Mouse (Mus musculus) lung, postnatal 36 days (tissue): Measurements from ENCODE around the gene Lce1a2.

Experiments used
- DNase-seq: peaks from one replicate; pipeline ENCODE4 v3.0.0; 2022; ENCODE audit warnings: mixed read lengths

The Lce1a2 gene

DNA sequence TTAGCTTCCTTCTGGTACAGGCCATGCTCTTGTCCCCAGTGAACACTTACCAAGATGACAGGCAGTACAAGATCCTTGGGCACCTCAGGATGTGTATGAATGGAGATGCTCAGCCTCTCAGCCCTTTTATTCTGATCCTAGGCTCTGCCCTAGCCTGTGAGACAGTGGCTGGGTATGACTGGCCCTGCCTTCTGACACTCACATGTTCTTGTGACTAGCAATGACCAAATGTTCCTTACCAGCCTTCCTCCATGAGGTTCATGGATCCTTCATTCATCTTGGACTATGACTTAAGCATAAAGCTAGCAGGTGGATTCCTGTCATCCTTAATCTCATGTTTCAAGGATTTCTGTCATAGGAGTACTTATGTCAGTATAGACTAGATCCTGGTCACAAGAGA, at the start of gene Lce1a2:
Lce1a2 (minus strand) TSS at position 101 of the 400 bp plus-strand sequence.
- no peak for DNase-seq

DNA sequence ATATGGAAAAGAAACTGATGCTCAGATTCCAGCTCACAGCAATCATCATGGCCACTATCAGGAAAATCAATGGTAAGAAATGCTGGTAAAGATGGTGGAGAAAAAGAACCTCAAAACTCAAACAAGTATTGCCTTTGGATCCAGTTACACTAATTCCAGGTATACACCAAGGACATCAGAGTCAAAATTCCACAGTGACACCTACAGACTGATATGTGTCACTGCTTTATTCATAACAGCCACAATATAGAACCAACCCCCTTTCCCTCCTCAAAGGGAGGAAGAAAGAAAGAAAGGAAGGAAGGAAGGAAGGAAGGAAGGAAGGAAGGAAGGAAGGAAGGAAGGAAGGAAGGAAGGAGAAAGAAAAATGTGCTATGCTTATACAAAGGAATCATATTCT, 45.0 kb upstream of the Lce1a2 start:
- DNase-seq, result no peak

DNA sequence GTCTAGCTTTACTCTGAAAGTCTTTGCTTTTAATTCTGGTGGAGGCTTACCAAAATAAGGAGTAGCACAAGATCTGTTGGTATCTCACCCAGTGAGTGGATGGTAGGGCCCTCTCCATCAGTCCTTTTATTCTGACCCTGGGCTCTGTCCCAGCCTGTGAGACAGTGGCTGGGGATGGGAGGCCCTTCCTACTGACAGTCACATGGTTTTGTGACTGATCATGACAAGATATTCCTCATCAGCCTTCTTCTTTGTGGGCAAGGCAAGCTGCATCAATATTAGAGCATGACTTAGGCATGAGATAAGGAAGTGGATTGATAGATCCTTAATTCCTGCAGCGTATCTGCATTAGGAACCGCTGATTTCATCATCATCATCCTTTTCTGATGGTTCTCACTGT, 38.9 kb upstream of the Lce1a2 start, which contains the start of gene Lce1e:
Lce1e (minus strand) TSS at position 101 of the 400 bp plus-strand sequence.
- no peak for DNase-seq

DNA sequence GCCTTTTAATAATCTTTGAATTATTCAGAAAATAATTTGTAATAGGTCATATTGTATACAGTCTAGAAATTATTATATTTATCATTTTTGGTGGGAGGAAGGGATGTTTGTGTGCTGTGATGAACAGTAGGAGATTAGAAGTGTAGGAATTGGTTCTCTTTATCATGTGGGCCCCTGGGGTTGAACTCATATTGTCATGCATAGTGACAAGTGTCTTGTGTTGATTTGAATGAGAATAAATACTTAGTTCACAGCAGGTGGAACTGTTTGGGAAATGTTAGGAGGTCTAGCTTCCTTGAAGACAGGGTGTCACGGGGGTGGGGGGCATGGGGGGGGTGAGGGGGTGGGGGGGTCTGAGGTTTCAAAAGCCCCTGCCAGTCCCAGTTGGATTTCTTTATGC, 24.5 kb upstream of the Lce1a2 start:
- DNase-seq, result no peak

DNA sequence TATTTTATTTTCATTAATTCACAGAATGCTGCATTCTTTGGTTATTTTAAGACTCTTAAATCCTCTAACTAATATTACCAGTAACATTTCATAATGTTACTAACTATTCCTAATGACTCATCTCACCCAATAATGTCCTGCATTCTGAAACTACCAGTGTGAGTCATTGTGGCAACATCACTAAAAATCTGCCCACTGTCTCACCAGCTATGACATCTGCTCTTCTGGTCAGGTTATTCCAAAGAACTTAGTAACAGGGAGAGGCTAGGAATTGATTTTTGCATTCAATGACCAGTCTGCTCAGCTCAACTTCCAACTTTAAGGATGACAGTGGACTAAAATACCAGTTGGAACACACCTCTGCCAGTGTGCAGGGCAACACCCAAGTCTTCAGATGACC, 21.6 kb upstream of the Lce1a2 start:
- DNase-seq, result no peak

DNA sequence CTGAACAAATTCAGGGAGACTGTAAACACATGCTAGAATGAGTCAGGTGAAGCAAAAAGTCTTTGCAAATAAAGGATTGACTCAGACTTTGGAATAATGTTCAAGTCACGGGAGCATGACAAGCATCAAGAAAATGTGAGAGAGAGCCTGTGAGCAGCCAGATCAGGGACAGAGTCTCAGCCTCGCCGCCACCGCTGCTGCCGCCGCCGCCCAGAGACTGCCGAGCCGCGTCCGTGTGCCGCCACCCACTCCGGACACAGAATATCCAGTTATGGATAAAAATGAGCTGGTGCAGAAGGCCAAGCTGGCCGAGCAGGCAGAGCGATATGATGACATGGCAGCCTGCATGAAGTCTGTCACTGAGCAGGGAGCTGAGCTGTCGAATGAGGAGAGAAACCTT, 19.0 kb upstream of the Lce1a2 start:
- DNase-seq, result peak; percentile 23

DNA sequence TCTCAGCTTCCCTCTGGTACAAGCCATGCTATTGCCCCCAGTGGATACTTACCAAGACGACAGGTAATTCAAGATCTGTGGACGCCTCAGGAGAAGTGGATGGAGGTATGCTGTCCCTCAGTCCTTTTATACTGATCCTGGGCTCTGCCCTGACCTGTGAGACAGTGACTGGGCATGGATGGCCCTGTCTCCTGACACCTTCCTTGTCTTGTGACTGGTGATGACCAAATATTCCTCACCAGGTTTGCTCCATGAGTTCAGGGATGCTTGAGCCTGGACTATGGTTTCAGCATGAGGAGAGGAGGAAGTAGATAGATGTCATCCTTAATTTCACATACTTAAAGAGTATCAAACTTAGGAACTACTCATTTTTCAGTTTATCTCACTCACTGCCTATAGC, 17.0 kb upstream of the Lce1a2 start, which contains the start of gene Lce1d:
Lce1d (minus strand) TSS at position 101 of the 400 bp plus-strand sequence.
- no peak for DNase-seq

DNA sequence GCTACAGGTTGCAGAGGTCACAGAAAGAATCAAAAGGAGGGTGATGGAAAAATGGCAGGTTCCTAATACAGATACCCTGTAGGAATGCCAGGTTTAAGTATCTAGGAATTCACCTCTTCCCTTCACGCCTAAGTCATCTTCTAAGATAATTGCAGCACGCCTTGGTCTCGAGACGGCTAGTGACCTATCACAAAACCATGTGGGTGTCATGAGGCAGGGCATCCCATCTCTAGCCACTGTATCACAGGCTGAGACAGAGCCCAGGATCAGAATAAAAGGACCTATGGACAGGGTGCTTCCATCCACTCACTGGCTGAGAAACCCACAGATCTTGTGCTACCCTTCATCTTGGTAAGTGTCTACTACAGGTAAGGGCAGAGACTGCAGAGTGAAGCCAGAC, 8.8 kb upstream of the Lce1a2 start, which contains the start of gene Lce1c:
Lce1c (plus strand) TSS at position 301 of the 400 bp plus-strand sequence.
- no peak for DNase-seq

DNA sequence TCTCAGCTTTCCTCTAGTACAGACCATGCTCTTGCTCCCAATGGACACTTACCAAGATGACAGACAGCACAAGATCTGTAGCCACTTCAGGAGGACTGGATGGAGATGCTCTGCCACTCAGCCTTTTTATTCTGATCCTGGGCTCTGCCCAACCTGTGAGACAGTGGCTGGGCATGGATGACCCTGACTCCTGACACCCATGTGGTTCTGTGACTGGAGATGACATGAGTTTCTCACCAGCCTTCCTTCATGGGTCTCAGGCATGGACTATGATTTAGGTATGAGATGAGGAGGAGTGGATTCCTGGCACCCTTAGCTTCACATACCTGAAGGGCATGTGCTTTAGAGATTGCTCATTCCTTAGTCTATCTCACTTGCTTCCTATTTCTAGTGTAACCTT, 13.3 kb downstream of the Lce1a2 start, which contains the start of gene Lce1b:
Lce1b (minus strand) TSS at position 101 of the 400 bp plus-strand sequence.
- DNase-seq, result no peak

DNA sequence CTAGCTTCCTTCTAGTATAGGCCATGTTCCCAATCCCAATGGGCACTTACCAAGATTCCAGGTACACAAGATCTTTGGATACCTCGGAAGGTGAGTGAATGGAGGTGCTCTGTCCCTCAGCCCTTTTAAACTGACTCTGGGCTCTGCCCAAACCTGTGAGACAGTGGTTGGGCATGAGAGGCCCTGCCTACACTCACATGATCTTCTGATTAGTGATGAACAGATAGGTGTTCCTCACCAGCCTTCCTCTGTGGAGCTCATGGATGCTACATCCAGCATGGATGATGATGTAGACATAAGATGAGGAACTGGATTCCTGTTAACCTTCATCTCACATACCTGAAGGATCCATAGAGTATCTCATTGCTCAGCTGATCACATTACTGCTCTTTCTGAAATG, 21.9 kb downstream of the Lce1a2 start, which contains the start of gene Lce1a1:
Lce1a1 (minus strand) TSS at position 101 of the 400 bp plus-strand sequence.
- no peak for DNase-seq

DNA sequence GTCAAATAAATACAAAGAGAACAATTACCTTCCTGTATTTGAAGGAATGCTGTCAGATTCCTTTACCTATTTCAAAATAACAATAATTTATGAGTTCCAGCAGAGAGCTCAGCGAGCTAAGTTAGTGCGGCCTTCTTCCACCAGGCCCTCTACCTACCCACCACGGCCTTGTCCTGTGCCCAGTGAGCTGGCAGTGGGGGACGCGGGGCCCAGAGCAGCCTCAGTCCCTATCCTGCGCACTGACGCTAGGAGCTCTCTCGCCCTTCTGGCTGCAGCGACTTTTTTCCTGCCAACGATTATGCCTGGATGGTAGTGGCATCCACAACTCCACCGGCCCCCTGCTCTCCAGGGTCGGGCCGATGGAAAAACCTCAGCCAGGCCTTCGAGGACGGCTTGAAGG, 30.3 kb downstream of the Lce1a2 start:
- no peak for DNase-seq

DNA sequence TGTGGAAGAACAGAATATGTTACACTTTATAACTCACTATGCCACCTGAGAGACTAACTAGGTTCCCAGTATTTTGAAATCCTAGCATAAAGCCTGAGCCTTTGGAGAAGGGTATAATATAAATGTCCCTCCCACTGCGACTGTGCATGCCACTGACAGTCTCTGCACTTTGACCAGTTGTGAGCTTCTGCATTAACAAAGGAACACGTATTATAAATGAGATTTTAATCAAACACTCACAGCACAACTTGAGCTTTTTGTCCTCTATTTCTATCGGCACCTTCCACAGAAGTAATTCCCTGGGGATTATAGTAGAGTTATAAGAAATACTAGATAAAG, 31.5 kb downstream of the Lce1a2 start:
- no peak for DNase-seq

DNA sequence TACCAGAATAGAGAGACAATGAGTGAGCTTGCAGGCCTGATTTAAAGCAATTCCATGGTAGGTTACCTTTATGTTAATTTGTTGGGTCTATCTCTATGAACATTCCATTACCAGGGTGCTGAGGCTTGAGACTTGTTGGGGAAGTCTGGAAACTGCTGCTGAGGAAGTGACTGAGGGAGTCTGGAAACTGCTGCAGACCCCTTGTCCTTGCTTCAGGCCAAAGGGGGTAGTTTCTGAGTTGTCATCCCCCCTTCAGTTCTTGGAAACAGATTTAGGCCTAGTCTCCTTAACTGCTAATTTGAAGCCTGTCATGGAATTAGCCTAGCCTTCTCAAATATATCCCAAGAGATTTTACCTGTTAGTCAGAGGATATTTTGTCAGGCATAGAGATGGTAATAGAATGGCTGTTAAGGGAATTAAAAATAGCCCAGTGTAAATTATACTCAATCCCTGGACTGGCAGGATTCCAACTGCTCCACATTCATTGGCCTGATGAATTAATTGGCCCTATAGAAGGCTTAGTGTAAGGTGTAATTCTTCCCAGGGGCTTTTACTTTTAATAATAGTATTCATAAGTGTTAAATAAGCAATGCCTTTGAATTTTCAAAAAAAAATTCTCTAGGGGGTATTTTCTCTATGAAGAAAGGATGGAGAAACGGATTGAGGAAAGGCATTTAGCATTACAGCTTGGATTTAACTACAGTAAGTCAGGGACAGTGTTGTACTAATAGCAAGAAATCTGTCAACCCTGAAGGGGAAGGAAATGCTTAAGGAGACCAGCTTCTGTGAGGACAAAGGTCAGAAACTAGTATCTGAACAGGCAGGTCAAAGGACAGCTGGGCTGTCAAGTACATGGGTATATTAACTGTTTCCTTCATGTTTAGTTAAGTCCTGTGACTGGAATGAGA, 32.1 kb downstream of the Lce1a2 start:
- DNase-seq, result no peak

DNA sequence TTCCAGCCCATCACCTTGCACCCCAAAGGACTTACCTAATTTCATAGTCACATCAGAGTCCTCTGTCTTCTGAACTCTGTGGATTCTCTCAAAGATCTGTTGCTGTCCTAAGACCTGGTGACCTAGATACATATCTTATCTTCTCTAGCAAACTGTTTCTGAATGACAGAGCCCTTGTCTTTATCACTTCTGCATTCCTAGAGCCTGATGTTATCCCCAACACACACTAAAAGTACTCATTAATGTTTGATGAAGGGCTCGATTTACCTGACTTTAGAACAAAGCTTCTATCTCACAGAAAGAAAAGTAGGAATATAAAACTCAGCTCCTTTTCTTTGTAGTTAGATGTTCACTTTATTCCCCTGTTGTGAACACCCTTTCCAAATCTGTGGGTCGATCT, 48.6 kb downstream of the Lce1a2 start, which contains the start of gene Lce6a:
Lce6a (minus strand) TSS at position 101 of the 400 bp plus-strand sequence.
- no peak for DNase-seq
